Mouse (Mus musculus): ENCODE data around the gene Lrrc26. TPM values are rescaled to one million over a fixed set of nuclear protein-coding genes. Genes with fewer than 3 reads are reported as not detected.
"Not testable (repeated sequence)": the region's sequence is repeated elsewhere in the genome, so short reads cannot be mapped to it uniquely, and the experiment has no call there.

The Lrrc26 gene
- total RNA-seq (2021), result under 1 TPM in 1 of 2 experiments, not detected in 1; 0.26 TPM
- long read RNA-seq, experiment 1, result 0 reads
- long read RNA-seq, experiment 2, result 0 reads

DNA sequence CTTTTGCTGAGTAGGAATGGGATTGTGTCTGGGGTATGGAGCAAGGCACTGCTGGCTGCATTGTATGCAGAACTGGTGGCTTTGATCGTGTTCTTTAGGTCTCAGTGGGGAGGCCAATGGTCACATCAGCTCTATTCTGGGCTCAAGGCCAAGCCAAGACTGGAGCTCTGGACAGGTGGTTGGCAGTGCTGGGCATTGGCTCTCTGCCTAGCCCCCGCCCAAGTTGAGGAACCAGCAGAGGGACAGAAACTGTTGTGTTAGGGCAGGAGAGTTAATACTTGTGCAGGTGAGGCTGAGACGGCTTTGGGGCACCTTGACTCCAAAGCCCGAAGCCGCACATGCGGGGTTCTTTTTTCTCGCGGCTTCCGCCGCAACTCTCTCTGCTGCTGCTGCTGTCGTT lies at the start of gene Lrrc26:
Lrrc26 (plus strand) TSS at position 265 of the 400 bp plus-strand sequence.
- DNase-seq, result peak; percentile 44

DNA sequence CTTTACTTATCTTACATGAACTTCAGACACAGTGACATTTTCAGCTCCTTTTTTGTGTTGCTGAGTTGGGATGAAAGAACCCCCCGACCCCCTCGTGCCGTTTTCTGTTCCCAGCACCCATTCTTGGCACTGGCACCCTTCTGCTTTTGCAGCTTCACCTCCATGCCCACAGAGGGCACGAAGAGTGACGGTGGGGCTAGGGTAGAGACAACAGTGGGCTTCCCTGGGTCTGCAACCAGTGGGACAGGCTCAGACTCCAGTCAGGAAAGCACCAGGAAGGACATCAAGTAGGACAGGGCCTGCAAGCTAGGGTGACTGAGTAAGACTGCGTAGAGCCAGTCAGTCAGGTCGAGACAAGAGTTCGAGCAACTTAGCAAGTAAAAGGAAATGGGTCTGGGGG lies 49.4 kb upstream of the Lrrc26 start:
- DNase-seq, result no peak

DNA sequence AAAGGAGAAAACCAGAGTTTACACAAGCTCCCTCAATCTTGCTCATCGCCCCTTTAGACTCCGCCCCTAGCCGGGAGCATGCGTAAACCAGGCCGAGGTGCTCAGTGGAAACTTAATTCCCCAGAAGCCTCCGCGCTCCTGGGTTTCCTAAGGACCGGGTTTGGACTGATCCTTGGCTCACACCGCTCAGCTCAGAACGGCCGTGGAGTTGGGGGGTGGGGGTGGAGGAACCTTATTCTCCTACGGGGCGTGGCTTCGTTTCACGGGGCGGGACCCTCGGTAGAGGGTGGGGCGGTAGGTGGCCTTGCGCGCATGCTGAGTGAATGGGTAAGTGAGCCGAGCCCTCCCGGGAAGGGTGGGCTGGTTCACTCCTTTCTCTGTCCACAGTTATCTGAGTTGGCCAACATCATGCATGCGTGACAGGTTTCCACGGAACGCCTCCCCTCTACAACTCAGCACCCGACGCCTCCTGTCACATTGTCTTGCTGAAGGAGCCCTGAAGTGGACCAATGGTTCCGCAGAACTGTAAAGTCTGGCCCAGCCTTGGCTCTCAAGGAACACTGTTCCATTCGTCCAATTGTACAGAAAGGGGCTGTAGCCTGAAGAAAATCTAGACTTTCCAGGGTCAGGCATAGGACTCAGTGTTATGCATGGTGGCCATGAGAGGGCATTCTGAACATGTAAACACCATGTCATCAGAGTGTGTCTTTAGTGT lies 48.8 kb upstream of the Lrrc26 start:
- DNase-seq, result peak; percentile 50

DNA sequence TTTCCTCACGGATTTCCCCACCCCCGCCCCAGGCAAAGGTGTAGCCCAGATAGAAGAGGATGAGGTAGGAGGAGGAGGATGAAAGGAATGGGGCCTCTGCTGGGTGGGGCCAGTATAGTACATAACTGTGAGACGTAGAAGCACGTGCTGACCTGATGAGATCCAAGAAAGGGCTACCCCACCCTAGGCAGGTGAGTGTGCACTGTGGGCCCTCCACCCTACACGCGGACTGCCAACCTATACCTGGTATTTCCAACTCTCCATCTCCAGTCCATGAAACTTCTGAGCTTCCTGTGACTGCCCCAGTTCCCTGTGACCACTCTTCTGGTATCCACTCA lies 48.3 kb upstream of the Lrrc26 start:
- DNase-seq, result no peak

DNA sequence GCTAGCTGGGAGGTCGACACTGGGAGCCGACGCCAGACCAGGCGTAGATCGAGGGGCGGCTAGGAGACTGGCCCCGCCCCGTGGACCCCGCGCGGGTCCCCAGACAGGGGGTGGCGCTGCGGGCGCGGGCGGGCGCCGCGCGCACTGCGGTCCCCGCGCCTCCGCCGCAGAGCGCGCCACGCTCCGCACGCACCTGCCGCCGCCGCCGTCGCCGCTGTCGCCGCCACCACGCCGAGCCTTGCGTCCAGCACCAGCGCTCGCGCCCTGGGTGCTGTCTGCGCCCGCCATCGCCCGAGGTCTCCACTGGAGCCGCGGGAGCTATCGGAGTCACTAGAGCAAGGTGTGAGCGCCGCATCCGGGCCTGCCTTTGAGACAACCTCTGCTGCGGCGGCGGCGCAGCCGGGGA lies 47.6 kb upstream of the Lrrc26 start, which contains the start of the genes Rnf208 and Cysrt1:
Rnf208 (plus strand) TSS at position 155 of the 406 bp plus-strand sequence.
Cysrt1 (minus strand) TSS at position 352 of the 406 bp plus-strand sequence.
- DNase-seq, result no peak

DNA sequence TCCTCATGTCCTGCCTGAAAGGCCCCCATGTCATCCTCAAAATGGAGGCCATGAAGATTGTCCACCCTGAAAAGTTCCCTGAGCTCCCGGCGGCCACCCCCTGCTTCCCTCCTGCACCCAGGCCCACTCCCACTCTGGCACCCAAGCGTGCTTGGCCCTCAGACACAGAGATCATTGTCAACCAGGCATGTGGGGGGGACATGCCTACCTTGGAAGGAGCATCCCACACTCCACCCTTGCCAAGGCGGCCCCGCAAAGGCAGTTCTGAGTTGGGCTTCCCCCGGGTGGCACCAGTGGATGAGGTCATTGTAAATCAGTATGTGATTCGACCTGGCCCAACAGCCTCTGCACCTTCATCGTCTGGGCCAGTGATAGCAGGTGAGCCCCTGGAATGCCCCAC lies 46.4 kb upstream of the Lrrc26 start:
- no peak for DNase-seq

DNA sequence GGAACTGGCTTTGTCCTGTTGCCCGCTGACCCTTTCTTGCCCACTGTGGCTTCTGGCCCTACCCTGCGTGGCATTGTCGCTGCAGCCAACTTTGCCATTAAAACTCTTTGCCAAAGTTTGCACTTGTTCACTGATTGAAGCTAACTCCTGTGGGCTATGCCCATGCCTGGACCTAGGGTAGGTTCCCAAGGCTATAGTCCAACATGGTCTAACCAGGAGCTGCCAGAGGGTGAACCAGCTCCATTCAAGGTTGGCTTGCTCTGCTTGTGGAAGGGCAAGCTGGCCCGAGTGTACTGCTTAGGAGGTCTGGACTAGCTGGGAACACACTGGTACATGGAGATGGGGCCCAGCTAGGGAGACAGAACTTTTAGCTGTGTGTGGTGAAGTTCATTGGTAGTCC lies 45.6 kb upstream of the Lrrc26 start:
- DNase-seq, result no peak

DNA sequence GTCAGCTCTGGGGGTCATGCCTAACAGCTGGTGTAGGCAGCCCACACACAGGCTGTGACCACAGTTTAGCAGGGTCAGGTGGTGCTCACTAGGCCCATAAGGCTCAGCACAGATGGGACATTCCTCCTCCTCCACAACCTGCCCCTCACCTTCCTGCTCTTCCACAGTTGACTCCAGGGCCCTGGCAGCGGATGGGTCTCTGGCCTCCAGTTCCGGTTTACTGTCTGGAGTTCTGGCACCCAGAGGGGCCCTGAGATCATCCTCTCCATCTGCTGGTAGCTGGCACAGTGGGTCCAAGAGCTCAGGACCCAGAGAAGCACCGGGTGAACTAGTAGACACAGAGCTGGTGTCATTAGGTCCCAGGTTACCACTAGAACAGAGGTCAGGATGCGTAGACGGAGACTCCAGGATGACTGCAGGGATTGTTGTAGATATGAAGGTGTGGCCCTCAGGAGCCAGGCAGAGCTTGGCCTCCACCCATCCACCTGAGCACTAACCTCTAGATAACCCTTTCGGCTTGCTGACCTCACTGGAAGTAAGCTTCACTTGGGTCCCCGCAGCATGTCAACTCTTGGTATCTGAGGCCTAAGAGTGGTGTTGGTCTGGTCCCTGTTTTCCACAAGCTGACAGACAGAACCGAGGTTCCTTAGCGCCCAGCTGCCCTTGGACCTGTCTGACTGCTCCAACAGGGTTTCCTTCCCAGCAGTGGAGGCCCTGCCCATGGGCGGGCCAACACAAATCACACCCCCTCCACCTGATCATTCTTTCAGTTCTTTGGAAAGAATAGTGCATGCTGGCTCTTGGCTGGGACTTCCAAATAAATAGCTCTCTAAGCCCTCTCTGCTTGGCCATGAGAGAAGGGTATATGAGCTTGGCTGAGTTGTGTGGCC lies 43.3 kb upstream of the Lrrc26 start, which contains the start of gene AL732309.1:
AL732309.1 (minus strand) TSS at position 681 of the 890 bp plus-strand sequence.
- no peak for DNase-seq

DNA sequence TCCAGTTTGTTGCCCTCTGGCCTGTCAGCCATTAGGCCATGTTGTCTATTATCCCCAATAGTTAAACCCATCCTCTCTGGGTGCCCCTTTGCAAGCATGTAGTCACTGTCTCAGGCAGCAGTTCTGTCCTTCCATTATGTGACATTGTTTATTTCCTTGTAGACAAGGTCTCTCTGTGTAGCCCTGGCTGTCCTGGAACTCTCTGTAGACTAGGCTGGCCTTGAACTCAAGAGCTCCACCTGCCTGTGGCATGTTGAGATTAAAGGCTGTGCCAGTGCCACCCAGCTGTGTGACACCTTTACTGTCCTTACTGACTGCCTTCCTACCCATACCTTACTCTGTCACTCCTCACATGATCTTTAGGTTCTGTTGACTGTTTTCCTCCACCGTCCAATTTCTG lies 37.4 kb upstream of the Lrrc26 start:
- no peak for DNase-seq

DNA sequence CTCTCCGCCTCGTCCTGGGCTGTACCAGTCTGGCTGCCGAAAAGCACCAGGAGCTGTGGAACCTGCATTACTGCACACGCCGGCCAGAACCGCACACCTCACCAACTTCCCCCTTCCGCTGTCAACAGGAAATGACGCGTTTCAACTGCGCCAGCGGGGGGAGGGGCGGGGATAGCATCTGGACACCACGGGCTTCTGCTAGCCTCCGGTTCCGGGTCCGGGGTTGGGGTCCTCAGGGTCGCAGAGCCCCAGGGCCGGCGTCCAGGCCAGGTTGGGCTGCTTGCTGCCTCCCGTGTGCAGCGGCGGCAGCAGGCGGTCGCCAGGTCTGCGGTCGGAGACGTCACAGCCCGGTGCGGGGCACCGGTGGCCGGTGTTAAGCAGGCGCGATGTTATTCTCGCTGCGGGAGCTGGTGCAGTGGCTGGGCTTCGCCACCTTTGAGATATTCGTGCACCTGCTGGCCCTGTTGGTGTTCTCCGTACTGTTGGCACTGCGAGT lies 34.4 kb upstream of the Lrrc26 start, which contains the start of gene Tmem203:
Tmem203 (plus strand) TSS at position 156 of the 496 bp plus-strand sequence.
- DNase-seq, result peak; percentile 88

DNA sequence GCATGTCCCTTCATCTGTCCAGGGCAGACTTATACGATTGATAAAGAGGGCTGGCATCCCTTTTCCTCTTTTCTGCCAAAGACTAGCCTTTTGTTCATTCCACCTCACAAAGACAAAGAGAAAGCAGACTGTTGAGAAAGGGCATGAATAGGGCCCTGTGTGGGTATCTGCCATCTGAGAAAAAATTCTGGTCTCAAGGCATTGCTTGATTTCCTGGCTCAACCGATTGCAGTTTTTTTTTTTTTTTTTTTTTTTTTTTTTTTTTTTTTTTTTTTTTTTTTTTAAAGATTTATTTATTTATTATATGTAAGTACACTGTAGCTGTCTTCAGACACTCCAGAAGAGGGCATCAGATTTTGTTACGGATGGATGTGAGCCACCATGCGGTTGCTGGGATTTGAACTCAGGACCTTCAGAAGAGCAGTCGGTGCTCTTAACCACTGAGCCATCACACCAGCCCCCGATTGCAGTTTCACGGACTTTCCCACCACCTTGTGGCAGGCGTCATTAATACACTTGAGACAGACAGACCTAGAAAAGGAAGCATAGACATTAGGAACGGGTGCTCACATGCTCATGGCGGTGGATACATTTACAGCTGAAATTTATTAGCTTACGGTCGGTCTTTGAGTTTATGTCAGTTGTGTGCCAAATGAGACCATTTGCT lies 33.1 kb upstream of the Lrrc26 start:
- DNase-seq, result not testable (repeated sequence)

DNA sequence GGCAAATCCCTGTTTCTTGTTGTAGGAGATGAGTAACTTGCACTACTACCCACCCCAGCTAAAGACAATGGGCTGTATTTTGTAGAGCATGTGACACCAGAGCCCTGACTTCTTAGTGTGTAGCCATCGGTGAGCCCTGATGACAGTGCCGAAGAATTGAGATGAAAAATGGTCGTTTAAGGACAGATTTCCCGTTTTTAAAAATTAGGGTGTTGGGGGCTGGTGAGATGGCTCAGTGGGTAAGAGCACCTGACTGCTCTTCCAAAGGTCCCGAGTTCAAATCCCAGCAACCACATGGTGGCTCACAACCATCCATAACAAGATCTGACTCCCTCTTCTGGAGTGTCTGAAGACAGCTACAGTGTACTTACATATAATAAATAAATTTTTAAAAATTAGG lies 32.5 kb upstream of the Lrrc26 start:
- DNase-seq, result not testable (repeated sequence)

DNA sequence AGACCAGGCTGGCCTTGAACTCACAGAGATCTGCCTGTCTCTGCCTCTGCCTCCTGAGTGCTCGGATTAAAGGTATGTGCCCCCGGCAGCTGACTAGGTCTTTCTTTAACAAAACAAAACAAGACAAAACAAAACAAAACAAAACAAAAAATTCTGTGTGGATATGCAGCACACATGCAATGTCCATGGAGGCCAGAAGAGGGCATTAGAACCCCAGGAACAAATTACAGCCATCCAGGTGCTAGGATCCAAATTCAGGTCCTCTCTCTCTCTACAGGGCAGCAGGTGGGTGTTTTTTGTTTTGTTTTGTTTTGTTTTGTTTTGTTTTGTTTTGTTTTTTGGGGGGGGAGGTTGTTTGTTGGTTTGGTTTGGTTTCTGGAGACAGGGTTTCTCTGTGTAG lies 30.8 kb upstream of the Lrrc26 start:
- no peak for DNase-seq

DNA sequence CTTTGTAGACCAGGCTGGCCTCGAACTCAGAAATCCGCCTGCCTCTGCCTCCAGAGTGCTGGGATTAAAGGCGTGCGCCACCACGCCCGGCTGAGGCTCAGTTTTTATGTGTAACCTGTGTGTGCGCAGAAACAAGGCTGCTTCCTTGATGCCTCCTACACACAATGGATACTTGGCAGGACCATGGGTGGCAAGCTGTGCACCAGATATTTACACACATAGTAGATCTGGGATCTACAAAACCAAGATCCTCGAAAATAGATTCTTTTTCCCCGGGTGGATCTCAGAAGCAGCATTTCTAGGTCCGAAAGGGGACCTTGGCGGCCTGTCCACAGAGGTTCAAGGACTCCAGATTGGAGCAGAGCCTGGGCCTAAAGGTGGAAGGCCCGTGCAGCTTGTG lies 27.8 kb upstream of the Lrrc26 start:
- DNase-seq, result no peak

DNA sequence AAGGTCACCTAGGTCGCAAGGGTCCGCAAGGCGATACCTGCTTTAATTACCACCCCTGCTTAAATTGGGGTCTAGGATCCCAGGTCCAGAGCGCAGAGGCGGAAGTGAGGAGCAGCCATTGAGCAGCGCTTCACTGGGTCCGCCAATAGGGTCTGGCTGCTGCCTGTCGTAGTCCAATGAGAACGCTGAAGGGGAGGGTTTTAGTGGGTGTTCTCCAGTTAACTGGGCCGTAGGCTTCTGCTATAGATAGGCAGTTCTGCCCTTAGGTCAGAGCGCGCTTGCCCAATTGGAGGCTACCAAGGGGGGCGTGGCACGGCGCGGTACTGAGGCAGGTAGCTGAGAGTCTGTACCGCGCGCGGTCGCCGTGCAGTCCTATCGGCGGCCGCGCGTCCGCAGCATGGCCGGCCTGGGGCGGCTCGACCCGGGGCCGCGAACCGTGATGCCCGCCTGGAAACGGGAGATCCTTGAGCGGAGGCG lies 27.4 kb upstream of the Lrrc26 start, which contains the start of gene Tprn:
Tprn (plus strand) TSS at position 328 of the 477 bp plus-strand sequence.
- DNase-seq, result peak; percentile 85

DNA sequence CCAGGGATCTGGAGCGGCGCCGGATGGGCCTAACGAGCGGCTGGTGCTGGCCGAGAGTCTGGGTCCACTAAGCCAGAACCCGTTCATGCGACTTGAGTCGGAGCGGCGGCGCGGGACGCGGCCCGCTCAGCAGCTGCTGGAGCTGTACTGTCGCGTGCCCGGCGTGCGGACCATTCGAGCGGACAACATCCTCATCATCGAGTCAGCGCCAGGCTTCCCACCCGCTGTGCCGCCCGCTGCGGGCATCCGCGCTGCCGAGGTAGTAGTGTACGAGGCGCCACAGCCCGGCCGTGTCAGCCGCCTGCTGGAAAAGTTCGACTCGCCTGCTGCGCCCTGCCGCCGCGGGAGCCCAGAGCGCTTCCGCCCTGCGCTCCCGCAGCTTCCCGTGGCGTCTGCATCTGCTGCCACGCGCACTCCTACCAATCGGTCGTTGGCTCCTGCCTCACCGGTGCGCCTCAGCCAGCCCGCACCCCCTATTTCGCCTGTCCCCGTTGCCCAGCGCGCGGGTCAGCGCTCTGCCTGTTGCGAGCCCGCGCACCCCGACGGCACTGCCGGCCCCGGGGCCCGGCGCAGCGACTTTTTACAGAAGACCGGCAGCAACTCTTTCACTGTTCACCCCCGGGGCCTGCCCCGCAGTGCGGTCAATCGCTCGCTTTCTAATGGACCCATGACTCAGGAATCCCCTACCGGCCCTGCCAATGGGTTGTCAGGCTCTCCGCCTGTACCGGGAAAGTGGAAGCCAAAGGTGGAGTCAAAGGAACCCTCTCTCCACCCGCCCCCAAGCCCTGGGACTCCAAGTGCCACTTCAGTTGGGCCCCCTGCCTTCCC lies 26.7 kb upstream of the Lrrc26 start:
- no peak for DNase-seq

DNA sequence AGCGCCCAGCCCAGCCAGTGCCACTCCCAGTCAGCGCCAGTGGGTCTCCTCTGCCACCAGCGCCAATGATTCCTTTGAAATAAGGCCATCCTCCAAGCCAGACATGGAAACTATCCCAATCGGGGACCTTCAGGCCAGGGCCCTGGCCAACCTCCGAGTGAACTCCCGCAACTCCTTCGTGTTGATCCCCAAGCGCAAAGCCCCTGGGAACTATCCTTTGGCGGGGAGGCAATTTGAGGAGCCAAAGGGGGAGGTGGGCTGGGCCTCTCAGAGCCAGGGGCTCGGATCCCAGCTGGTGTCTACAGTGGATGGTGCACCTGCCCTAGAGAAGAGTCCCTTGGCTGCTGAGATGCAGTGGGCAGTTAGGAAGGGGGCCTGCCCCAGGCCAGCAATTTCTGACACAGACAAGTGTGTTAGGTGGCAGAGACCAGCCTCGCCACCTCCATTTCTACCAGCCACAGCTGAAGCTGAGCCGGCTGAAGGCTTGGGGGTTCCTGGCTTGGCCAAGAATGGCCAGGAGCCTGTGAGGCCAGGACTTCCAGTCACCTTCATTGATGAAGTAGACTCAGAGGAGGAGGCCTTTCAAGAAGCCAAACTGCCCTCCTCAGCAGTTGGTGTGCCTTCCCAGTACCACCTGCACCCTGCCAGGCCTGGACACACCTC lies 26.0 kb upstream of the Lrrc26 start:
- no peak for DNase-seq

DNA sequence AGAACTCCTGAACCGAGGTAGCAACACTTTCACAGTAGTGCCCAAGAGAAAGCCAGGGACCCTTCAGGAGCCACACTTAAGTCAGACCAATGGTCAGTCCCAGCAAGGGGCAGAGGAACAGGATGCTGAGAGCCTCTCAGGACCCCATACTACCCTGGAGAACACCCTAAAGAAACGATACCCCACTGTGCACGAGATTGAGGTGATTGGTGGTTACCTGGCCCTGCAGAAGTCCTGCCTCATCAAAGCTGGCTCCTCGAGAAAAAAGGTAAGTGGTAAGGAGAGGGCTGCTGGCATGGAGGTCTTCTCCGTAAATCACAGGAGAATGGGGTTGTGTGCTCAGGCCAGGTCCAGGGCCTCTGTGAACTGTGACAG lies 25.4 kb upstream of the Lrrc26 start:
- no peak for DNase-seq

DNA sequence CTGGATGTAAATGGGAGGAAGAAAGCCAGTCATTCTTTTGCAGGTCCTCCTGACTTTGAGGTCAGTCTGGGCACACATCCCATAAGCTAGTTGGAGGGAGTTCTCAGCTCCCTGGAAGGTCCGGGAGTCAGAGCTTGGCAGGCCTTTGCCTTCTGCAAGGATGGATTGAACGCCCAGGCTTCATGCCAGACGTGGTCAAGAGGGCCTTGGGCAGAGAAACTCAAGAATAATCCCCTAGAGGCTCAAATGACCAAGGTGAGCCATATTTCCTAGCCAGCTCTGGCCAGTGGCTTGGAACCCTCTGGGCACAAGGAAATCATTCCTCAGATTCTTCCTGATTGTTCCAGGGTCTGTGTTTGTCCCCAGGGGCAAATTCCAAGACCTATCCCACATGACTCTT lies 24.9 kb upstream of the Lrrc26 start:
- DNase-seq, result no peak

DNA sequence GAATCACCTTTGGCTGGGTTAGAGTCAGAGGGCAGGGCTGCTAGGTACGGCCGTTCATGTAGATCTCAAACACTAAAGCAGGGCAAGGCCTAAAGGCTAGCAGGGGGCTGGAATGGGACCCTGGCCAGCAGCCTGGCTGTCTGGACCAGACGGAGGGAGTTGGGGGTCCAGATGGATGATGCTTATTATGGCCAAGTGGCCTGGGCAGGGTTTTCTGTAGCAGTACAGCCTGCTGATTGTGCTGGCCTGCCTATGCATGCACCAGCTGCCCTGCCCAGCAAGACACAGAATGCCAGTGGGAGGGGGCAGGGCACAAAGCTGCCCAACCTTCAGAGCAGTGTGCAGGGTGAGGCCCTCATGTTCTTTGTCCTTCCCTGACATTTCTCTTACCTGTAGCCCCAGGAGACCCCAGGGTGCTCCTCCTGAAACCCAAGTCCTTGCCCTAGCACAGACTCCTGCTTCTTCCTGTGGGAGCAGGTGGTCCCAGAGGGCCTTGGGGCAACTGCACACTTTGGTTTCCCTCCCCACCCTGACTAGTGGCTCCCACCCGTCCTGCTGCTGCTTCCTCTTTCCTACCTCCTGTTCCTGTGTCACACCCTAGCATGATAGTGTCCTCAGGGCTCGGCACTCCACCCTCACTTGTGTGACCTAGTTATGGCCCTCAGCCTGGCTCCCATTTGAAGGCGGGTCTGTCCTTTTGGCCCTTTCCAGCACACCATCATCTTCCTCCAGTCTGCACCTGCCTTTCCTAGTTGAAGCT lies 23.6 kb upstream of the Lrrc26 start:
- DNase-seq, result no peak

All from gastrocnemius, postnatal 10 days (tissue).